Mouse (Mus musculus) forebrain, embryonic 13.5 days (tissue): ENCODE data around the gene Fer. TPM values are rescaled to one million over a fixed set of nuclear protein-coding genes. Genes with fewer than 3 reads are reported as not detected.

Experiments
- ATAC-seq: fragments of 200-750 bp; cut with Nextera tagmentation; 2 replicates; pipeline ENCODE4 v1.8.0; 2017
- H3K27ac ChIP-seq: fragments of 300-500 bp; sonication (generic); 2 replicates; pipeline ENCODE4 v1.5.1; 2015; ENCODE audit warnings: inconsistent platforms, mild to moderate bottlenecking, moderate library complexity
- H3K27me3 ChIP-seq: fragments of 300-500 bp; sonication (generic); 2 replicates; pipeline ENCODE4 v1.6.1; 2015; ENCODE audit warnings: mild to moderate bottlenecking, inconsistent platforms
- H3K36me3 ChIP-seq: fragments of 300-500 bp; sonication (generic); 2 replicates; pipeline ENCODE4 v1.6.1; 2015; ENCODE audit warnings: mild to moderate bottlenecking, inconsistent platforms; ENCODE audit not compliant: poor library complexity, severe bottlenecking
- H3K4me1 ChIP-seq: fragments of 300-500 bp; sonication (generic); 2 replicates; pipeline ENCODE4 v1.6.1; 2015; ENCODE audit warnings: inconsistent platforms
- H3K4me2 ChIP-seq: fragments of 300-500 bp; sonication (generic); 2 replicates; pipeline ENCODE4 v1.6.1; 2015; ENCODE audit warnings: inconsistent platforms, mild to moderate bottlenecking, moderate library complexity
- H3K4me3 ChIP-seq: fragments of 300-500 bp; sonication (generic); 2 replicates; pipeline ENCODE4 v1.5.1; 2015; ENCODE audit warnings: mild to moderate bottlenecking, inconsistent platforms
- H3K9ac ChIP-seq: fragments of 300-500 bp; sonication (generic); 2 replicates; pipeline ENCODE4 v1.6.1; 2015; ENCODE audit warnings: mild to moderate bottlenecking, inconsistent platforms
- H3K9me3 ChIP-seq: fragments of 300-500 bp; sonication (generic); replicated peaks from 2 replicates; pipeline ENCODE4 v1.6.1; 2016; ENCODE audit warnings: inconsistent platforms
- WGBS: fragments of 180-500 bp; shearing (Covaris S2); methylation state at CpG from one replicate; pipeline ENCODE4 v1.1.7; 2015; 5-methylcytosine and 5-hydroxymethylcytosine counted together
- polyA plus RNA-seq: library from polyadenylated mRNA; unstranded; fragments of >200 nt; fragmentation: Nextera tagmentation; extraction: Ambion mirVana; gene quantifications from 2 replicates; pipeline ENCODE4 v1.2.1, GENCODE M21; 2015

Fer gene
- polyA plus RNA-seq, 1 experiment from 2014 or later, result 30.0 TPM

DNA sequence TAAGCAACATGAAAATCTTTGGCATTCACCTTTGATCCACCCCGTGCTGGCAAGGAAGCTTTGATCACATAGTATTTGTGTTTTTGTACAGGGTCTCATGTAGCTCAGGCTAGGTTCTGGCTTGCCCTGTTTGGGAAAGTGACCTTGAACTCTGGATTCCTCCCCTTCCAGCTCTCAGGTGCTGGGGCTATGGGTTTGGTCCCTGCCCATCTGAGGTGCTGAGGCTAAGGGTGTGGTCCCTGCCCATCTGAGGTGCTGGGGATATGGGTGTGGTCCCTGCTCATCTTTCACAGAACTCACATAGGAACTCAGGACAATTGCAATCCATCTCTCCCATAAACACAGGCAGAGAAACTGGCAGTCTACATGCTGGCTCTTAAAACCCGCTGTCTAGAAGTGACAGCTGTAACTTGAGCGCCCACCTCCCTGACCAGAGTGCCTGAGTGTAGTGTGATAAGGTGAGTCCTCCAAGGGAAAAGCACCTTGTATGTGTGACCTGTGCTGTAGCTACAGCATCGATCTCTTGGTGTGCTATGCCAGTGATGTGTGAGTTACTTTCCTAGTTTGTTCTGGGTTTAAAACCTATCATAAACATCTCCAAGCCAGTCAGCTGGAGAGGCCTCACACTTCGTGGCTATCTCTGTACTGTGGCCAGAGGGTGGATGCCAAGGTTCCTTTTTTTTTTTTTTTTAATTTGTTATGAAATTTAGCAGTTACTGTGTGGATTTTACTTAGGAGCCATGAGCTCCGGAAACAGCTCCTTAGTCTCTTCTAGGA, 236.7 kb downstream of the Fer start:
- H3K9me3 ChIP-seq, result no peaks in the 10 kb centered on the region
- no peaks in the 10 kb centered on the region for H3K27me3 ChIP-seq
- H3K4me2 ChIP-seq, result no peak overlapping the region
- 86% methylated on average over 6 of the region's 6 CpGs for whole genome bisulfite sequencing
- H3K4me3 ChIP-seq, result no peak overlapping the region
- no peak overlapping the region for H3K27ac ChIP-seq
- peak; percentile 24; the same call in 1 of the 2 replicates for ATAC-seq
- H3K4me1 ChIP-seq, result peaks cover 9% of the 10 kb centered on the region; the same call in 1 of the 2 replicates
- no peaks in the 10 kb centered on the region for H3K36me3 ChIP-seq
- H3K9ac ChIP-seq, result no peak overlapping the region

DNA sequence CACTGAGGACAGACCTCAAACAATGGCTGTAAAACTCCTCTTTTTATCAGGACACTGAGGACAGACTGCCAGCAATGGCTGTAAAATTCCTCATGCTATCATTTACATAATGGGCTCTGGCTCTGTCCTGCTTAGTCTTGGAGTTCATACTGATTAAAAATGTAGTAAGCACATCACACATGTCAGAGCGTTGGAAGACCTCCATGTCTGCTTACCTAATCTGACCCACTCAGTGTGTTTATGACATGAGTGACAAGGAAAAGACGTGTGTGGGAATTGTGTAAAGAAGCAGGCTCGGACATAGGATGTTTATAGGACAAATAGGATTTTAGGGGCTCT, 237.3 kb downstream of the Fer start:
- peaks cover 9% of the 10 kb centered on the region; the same call in 1 of the 2 replicates for H3K4me1 ChIP-seq
- no peak overlapping the region for H3K4me3 ChIP-seq
- no peak overlapping the region for H3K9ac ChIP-seq
- 0 out of 2 replicates have a peak, but pooled peaks have one; percentile 19 for ATAC-seq
- 74% methylated on average over 3 of the region's 3 CpGs for WGBS
- H3K9me3 ChIP-seq, result no peaks in the 10 kb centered on the region
- H3K27ac ChIP-seq, result no peak overlapping the region
- H3K36me3 ChIP-seq, result no peaks in the 10 kb centered on the region
- H3K4me2 ChIP-seq, result no peak overlapping the region
- H3K27me3 ChIP-seq, result no peaks in the 10 kb centered on the region

DNA sequence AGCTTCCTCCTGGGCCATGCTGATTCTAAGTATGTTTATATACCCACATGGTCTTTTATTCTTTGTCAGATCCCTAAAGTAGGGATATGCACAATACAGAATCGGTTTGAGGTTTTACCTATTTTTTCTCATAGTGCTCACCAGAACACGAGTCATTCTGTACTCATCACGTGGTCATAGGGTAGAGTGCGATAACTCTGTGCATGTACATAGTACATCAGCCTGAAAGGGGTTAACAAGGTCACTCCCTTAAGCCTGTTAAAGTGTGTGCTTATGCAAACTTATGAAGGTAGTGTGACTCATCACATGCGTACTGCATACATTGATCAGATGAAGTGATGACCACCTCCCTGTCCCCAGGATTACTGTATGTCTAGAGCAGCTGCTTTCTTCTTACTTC, 245.9 kb downstream of the Fer start:
- no peak for ATAC-seq
- Histone ChIP-seq H3K27ac (no peak overlapping the region), H3K9ac (no peak overlapping the region), H3K27me3 (no peaks in the 10 kb centered on the region), H3K36me3 (no peaks in the 10 kb centered on the region), H3K4me2 (no peak overlapping the region), H3K4me1 (no peaks in the 10 kb centered on the region), H3K4me3 (no peak overlapping the region), H3K9me3 (no peaks in the 10 kb centered on the region)
- WGBS, result 95% methylated on average over 5 of the region's 5 CpGs

DNA sequence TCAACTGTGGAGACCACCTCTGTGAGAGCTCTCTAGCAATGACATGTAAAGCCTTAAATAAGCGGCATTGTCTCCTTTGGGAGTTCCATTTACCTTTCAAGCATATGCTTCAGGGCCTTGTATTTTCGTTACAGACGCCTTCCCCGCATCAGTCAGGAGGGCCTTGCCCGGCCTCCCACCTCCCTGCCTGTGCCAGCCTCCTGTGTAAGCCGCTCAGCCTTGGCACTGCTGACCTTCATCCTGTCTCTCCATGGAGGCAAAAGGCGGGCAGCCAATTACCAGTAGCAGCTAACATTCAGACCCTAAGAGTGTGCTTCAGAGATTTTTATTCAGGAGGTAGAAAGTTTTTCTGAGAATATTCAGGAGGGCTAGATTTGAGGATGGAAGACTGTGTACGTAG, 247.0 kb downstream of the Fer start:
- H3K4me3 ChIP-seq, result no peak overlapping the region
- no peaks in the 10 kb centered on the region for H3K27me3 ChIP-seq
- no peak for ATAC-seq
- no peaks in the 10 kb centered on the region for H3K9me3 ChIP-seq
- no peaks in the 10 kb centered on the region for H3K4me1 ChIP-seq
- WGBS, result 77% methylated on average over 8 of the region's 8 CpGs
- H3K36me3 ChIP-seq, result no peaks in the 10 kb centered on the region
- H3K27ac ChIP-seq, result no peak overlapping the region; the same call in 1 of the 2 replicates
- H3K4me2 ChIP-seq, result no peak overlapping the region
- no peak overlapping the region for H3K9ac ChIP-seq

DNA sequence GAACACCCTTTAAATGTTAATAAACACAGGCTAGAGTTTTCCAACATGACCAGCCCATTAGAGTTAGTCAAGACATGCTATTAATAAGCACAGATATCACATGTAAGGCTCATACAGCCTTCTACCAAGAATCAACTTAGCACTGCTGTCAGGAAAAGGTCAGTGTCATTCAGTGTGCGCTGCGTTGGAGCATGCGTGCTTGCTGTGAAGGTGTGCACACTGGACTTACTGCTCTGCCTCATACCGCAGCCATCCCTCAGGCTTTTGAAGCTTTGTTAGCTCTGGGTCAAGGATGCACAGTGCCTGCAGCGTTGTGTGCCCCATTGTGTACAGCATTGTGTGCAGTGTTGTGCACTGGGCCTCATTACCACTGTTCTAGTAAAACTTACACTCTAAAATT, 250.8 kb downstream of the Fer start:
- H3K36me3 ChIP-seq, result no peaks in the 10 kb centered on the region
- no peak overlapping the region for H3K9ac ChIP-seq
- no peak overlapping the region for H3K27ac ChIP-seq
- H3K4me2 ChIP-seq, result no peak overlapping the region
- ATAC-seq, result no peak
- no peaks in the 10 kb centered on the region for H3K9me3 ChIP-seq
- no peaks in the 10 kb centered on the region for H3K27me3 ChIP-seq
- no peak overlapping the region for H3K4me3 ChIP-seq
- H3K4me1 ChIP-seq, result no peaks in the 10 kb centered on the region
- WGBS, result 82% methylated on average over 5 of the region's 5 CpGs

DNA sequence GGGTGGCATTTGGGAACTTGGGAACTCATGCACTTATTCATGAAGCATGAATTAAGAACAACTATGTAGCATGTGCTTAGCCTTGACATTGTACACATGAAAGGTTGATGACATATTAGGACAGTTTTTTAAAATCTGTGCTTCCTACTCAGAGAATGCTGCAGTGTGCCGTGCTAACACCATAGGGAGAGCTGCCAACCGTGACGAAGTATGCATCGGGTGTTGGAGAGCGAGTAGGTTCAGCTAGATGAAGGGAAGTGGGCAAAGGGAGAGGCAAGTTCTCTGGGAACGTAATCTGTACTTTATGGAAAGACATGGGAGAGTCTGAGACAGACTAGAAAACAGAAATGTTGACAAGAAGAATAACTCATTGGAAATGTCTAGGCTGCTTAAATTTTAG, 253.9 kb downstream of the Fer start:
- Histone ChIP-seq H3K4me3 (no peak overlapping the region), H3K4me2 (no peak overlapping the region), H3K27me3 (no peaks in the 10 kb centered on the region), H3K36me3 (no peaks in the 10 kb centered on the region), H3K4me1 (no peaks in the 10 kb centered on the region), H3K9me3 (no peaks in the 10 kb centered on the region), H3K9ac (no peak overlapping the region), H3K27ac (no peak overlapping the region)
- ATAC-seq, result no peak
- WGBS, result 82% methylated on average over 6 of the region's 6 CpGs

DNA sequence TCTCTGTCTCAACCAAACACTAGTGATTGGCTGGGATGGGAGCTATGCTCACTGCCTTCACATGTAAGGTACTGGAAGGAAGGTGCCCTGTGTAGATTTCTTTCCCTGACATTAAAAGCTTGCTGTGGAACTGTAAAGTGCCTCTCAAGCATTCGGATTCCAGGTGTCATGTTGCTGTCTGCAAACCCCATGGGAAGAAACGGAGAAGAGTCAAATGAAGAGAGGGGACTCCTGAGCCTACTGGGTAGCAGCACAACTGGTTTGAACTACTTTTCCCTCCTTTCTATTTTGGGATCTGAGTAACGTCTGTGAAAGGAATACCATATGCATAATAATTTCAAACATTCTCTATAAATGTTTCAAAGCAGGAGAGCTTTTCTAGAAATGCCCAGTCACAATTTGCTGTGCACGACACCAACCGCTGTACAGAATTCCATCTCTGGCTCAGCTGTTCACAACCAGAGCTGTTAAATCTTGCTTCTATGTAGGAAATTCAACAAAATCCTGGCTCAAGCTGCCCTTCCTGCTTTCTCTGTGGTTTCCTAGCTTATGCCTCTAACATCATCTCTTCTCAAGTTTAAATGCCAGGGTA, 256.9 kb downstream of the Fer start:
- Histone ChIP-seq H3K9ac (no peak overlapping the region), H3K27me3 (no peaks in the 10 kb centered on the region), H3K4me2 (no peak overlapping the region), H3K36me3 (no peaks in the 10 kb centered on the region), H3K4me1 (no peaks in the 10 kb centered on the region), H3K4me3 (no peak overlapping the region), H3K27ac (no peak overlapping the region), H3K9me3 (no peaks in the 10 kb centered on the region)
- ATAC-seq, result no peak
- 84% methylated on average over 5 of the region's 5 CpGs for WGBS

DNA sequence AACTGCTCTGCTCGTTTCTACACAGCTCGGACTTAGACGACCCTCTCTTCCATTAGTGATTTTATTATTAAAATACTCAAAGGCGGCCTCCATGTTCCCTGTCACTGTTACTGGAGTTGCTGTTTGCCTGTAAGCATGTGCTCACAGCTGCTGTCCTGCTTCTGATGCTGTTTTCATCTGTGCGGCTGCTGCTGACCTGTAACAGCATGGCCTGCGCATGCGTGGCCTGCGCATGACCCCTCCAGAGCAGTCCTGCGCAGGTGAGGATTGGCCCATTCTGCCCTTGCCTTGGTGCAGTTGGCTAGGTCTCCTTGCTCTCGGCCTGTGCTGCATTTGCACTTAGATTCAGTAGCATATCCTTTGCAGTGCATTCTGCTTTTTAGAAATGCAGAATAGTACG, 259.7 kb downstream of the Fer start:
- H3K9ac ChIP-seq, result no peak overlapping the region
- no peaks in the 10 kb centered on the region for H3K36me3 ChIP-seq
- no peak overlapping the region for H3K27ac ChIP-seq
- no peaks in the 10 kb centered on the region for H3K9me3 ChIP-seq
- H3K4me3 ChIP-seq, result no peak overlapping the region
- ATAC-seq, result no peak
- no peaks in the 10 kb centered on the region for H3K4me1 ChIP-seq
- H3K4me2 ChIP-seq, result no peak overlapping the region
- H3K27me3 ChIP-seq, result no peaks in the 10 kb centered on the region
- WGBS, result 89% methylated on average over 11 of the region's 11 CpGs

DNA sequence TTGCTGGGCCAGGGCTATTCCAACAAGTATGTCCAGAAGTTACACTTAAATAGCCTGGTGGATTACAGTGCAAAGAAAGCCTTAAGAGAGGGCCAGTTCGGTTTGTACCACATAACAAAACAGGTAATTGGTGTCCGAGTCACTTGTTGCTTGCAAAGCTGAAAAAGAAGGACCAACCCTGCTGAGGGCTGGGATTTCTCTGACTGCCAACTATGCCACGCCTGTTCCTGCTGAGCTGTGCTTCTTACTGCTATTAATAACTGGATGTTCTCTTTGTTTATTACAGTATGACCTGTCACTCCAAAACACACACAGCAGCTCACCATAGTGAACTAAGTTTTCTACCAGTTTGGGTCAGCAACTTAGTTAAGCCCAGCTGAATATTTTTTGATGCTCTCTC, 260.9 kb downstream of the Fer start:
- Histone ChIP-seq H3K27ac (no peak overlapping the region), H3K4me2 (no peak overlapping the region), H3K9me3 (no peaks in the 10 kb centered on the region), H3K4me3 (no peak overlapping the region), H3K4me1 (no peaks in the 10 kb centered on the region), H3K27me3 (no peaks in the 10 kb centered on the region), H3K9ac (no peak overlapping the region), H3K36me3 (no peaks in the 10 kb centered on the region)
- WGBS, result 71% methylated on average over 3 of the region's 3 CpGs
- no peak for ATAC-seq

DNA sequence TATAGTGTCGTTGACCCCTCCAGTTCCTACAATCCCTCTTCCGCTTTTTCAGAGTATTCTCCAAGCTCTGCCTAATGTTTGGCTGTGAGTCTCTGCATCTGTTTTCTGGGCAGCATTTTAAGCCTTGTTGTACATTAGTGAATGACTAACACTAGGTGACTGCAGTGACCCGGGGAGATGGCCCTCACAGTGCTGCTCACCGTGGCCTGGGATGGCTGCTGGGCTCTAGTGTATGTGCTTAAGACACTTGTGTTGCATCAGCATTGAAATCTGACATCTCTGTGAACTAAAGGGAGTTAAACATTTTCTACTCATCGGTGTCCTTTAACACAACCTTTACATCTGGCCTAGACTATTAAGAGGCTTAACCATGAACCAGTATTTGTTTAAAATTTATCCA, 264.0 kb downstream of the Fer start:
- Histone ChIP-seq H3K36me3 (no peaks in the 10 kb centered on the region), H3K9me3 (no peaks in the 10 kb centered on the region), H3K9ac (no peak overlapping the region), H3K4me1 (peaks cover 10% of the 10 kb centered on the region; the same call in 1 of the 2 replicates), H3K4me3 (no peak overlapping the region), H3K27ac (no peak overlapping the region), H3K27me3 (no peaks in the 10 kb centered on the region), H3K4me2 (no peak overlapping the region)
- WGBS, result 92% methylated on average over 5 of the region's 5 CpGs
- ATAC-seq, result no peak

DNA sequence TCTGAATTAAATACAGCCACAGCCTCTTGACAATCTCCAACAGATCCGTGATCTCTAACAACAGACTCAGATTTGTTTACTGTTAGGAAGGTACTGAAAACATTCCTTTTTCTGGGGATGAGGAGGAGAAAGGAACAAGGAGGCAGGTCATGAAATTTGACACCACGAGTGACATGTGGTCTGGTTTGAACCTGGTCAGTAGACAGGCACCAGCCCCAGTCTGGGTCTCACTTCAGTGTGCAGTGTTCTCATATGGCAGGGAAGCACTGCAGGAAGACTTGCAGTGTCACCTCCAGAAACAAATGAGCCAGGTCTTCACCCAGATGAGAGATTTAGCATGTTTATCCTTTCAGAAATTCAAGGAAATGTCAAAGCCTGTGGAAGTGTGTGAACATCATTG, 266.9 kb downstream of the Fer start:
- WGBS, result 67% methylated on average over 2 of the region's 2 CpGs
- no peaks in the 10 kb centered on the region for H3K9me3 ChIP-seq
- no peak overlapping the region for H3K9ac ChIP-seq
- H3K36me3 ChIP-seq, result no peaks in the 10 kb centered on the region
- H3K4me3 ChIP-seq, result no peak overlapping the region
- ATAC-seq, result no peak; the same call in 1 of the 2 replicates
- H3K27me3 ChIP-seq, result no peaks in the 10 kb centered on the region
- peaks cover 10% of the 10 kb centered on the region; the same call in 1 of the 2 replicates for H3K4me1 ChIP-seq
- H3K27ac ChIP-seq, result no peak overlapping the region
- H3K4me2 ChIP-seq, result no peak overlapping the region

DNA sequence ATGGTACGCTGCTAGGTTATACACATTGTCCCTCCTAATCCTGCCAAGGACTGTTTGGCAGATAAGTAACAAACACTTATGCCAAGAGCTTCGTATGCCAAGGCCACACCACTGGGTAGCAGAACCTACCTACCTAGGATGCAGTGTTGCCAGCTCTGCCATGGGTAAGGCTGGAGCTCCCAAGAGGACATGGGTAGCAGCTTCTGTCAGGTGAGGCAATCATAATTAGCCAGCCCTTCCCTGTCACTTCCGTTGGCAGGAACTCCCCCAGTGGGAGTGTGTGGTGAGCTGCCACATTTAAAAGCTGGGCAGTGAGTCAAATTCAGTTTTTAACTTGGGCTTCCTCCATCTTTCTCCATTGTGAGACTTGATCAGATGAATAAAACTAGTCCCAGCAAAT, 267.5 kb downstream of the Fer start:
- Histone ChIP-seq H3K4me2 (no peak overlapping the region), H3K9ac (no peak overlapping the region), H3K4me3 (no peak overlapping the region), H3K36me3 (no peaks in the 10 kb centered on the region), H3K27ac (no peak overlapping the region), H3K9me3 (no peaks in the 10 kb centered on the region), H3K27me3 (no peaks in the 10 kb centered on the region), H3K4me1 (peaks cover 10% of the 10 kb centered on the region; the same call in 1 of the 2 replicates)
- ATAC-seq, result peak; percentile 89
- 53% methylated on average over 3 of the region's 3 CpGs for WGBS

DNA sequence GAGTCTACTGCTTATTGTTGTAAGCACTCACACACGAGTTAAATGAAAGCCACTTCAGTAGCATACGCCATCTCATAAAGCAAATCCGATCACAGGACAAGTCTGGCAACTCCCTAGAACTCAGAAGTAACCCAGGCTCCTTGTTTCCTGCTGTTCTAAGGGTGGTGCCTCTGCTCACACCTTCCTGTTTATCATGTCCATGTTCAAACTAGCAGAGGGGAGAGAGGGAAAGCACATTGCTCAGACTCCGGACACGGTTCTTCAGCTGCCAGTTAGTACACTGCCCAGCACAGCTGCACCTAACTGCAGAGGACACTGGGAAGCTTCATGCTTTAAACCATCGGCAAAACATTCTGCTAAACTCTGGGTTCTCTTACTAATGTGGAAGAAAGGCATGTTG, 269.3 kb downstream of the Fer start:
- H3K9ac ChIP-seq, result no peak overlapping the region
- no peak for ATAC-seq
- no peaks in the 10 kb centered on the region for H3K36me3 ChIP-seq
- H3K4me3 ChIP-seq, result no peak overlapping the region
- H3K4me1 ChIP-seq, result peaks cover 10% of the 10 kb centered on the region
- H3K4me2 ChIP-seq, result no peak overlapping the region
- 92% methylated on average over 6 of the region's 6 CpGs for WGBS
- no peak overlapping the region for H3K27ac ChIP-seq
- no peaks in the 10 kb centered on the region for H3K27me3 ChIP-seq
- H3K9me3 ChIP-seq, result no peaks in the 10 kb centered on the region
